Comparison of ENCODE assay signal across 8 mouse cellular contexts in the genomic region with DNA sequence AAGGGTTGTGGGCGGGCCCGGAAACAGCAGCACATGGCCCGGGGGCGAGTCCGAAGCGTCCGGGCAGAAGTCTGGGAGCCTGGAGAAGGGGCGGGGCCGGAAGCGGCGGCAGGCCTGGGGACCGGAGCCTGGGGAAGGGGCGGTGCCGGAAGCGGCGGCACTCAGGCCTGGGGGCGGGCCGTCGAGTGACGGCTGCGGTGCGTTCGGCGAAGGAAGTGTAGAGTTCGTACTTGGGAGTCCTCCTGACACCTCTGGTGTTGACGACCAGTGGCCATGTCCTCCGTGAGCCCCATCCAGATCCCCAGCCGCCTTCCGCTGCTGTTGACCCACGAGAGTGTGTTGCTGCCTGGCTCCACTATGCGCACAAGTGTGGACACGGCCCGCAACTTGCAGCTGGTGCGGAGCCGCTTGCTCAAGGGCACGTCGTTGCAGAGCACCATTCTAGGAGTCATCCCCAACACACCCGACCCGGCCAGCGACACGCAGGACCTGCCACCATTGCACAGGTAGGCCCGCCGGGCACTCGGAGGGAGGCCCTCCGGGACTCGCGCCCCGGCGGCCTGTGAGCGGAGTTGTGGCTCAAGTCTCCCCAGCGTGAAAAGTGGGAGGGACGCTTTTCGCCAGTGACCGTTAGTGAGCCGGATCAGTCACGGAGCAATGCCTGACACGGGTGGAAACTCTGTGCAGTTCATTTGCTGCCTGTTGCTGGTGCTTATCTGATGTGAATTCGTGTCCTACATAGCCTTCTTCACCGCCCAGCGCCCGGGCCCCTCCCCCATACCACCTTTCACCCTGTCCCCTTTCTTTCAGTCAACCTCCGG. TPM values are rescaled to one million over a fixed set of nuclear protein-coding genes. Genes with fewer than 3 reads are reported as not detected.
DNase-seq lines count a peak whose midpoint lies in the region; ATAC-seq lines count a peak whose summit lies in the region.

A gene (plus strand): TSS at position 133 of the 821 bp plus-strand sequence.

- no peaks in the 10 kb centered on the region for H3K27me3 ChIP-seq in megakaryocyte, embryonic 14.5 days (replicated peaks)

- peaks cover 57% of the 10 kb centered on the region for H3K4me1 ChIP-seq in megakaryocyte, embryonic 14.5 days

- peaks cover 18% of the 10 kb centered on the region for H3K36me3 ChIP-seq in megakaryocyte, embryonic 14.5 days (replicated peaks; ENCODE audit: low read length)

- ATAC-seq in common myeloid progenitor, adult 5-6 weeks (replicated peaks; ENCODE audit: low read depth, poor library complexity, severe bottlenecking), result peak; percentile 91

- DNase-seq in ZHBTc4 (ENCODE audit: low read depth, low spot score), result peak; percentile 99
- peak; percentile 98 for DNase-seq in gastrocnemius, adult 8-10 months (ENCODE audit: low spot score in 2 of 2)
- DNase-seq in hindlimb bud, embryonic 11.5 days (ENCODE audit: extremely low spot score, low read depth, low spot score), result peak; percentile 75
- peak; percentile 87 to 97 for DNase-seq in left cerebral cortex, adult 8-10 months (ENCODE audit: low spot score in 2 of 2)
- peak; percentile 98 for DNase-seq in right cerebral cortex, postnatal 10 days (ENCODE audit: low spot score in 2 of 2)
- peak; percentile 97 for DNase-seq in urinary bladder, postnatal 25 days (ENCODE audit: low spot score)

- 0 out of 2 replicates have a peak, but pooled peaks cover 3% of the 10 kb centered on the region for H3K9me3 ChIP-seq in megakaryocyte, embryonic 14.5 days

- peak within 1 kb of the TSS; percentile 100 for H3K4me3 ChIP-seq in megakaryocyte, embryonic 14.5 days (replicated peaks)

RNA-seq across cellular contexts. Expression of the gene that starts here (rescaled TPM):
- total RNA-seq in common myeloid progenitor, adult 5-6 weeks (2017), result 59.2 and 68.9 TPM in 2 replicates
- total RNA-seq in gastrocnemius, adult 8-10 months (2022), result 10 to 100 TPM; 60.5 to 70.7 (median 68.5) TPM
- total RNA-seq in left cerebral cortex, adult 8-10 months (2022), result 10 to 100 TPM; 68.3 to 80.2 (median 71.0) TPM
- 14.9 and 69.1 TPM in 2 replicates for polyA plus RNA-seq in megakaryocyte, embryonic 14.5 days (2012; ENCODE audit: insufficient read depth, low replicate concordance)

Comparison
In these comparisons a context has a peak if more than half of its experiments do, and no peak if none do; other contexts are left out.
1. Peak in every context shown above with its lines: DNase-seq, ATAC-seq and H3K4me3 ChIP-seq.